Mouse (Mus musculus) cerebellum, postnatal 25 days (tissue): ENCODE measurements around the gene Olfr1513.
"Not testable (repeated sequence)": the region's sequence is repeated elsewhere in the genome, so short reads cannot be mapped to it uniquely, and the experiment has no call there.

ENCODE experiments used
- DNase-seq, 2 experiments: peaks; one replicate each; pipeline ENCODE4 v3.0.0; 2021; ENCODE audit warnings: mixed read lengths in 2 of 2

Olfr1513 gene

DNA sequence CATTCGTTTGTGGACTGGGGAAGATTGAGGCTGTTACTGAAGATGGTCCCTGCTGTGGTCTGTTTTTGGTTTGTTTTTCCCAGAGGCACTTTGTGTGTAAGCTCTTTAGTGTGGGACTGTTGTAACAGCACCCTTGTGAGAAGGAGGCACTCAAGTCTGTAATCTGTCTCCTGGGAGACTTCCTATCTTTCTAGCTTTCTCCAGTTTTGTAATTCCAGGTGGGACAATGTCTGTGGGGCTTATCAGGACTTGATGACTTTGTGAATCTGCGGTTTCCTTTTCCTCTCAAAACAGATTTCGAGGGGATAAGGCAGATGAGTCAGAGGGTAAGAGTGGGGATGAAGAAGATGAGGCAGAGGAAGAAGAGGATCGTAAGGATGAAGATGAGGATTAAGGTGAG lies at the start of gene Olfr1513:
TSS of gene Olfr1513 (minus strand) at position 101 of the 400 bp plus-strand sequence.
- DNase-seq: no peak

DNA sequence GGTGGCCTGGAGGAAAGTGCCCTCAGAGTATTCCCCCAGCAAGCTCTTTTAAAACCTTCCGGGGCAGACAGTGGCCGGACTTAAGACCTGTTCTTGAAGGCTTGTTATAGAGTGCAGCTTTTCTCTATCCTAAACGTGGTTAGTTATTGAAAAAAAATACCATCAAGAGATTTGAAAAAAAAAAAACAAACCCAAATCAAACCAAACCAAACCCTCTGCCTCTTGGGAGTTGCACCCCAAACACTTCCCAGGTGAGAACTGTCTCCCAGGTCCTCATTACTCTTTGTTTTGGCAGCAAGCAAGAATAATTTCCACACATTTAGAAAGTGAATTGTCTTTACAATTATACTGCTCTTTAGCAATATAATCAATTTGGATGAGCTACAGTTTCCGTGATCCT lies 41.1 kb upstream of the Olfr1513 start, which contains the start of gene Olfr1511:
TSS of gene Olfr1511 (minus strand) at position 101 of the 400 bp plus-strand sequence.
- DNase-seq: no peak

- DNase-seq: not testable (repeated sequence)
Observed at GRCm38 (mm10) chr14:52390084-52390848, 34.1 kb upstream of the Olfr1513 start.

DNA sequence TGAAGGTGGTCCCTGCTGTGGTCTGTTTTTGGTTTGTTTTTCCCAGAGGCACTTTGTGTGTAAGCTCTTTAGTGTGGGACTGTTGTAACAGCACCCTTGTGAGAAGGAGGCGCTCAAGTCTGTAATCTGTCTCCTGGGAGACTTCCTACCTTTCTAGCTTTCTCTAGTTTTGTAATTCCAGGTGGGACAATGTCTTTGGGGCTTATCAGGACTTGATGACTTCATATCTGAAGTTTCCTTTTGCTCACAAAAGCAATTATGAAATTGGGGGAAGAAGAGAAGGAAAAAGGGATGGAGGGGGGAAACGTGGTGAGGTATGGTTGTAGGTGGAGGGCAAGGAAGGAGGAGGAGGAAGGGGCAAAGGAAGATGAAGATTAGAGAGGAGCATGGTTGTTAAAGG lies 22.9 kb upstream of the Olfr1513 start, which contains the start of gene Olfr1512:
TSS of gene Olfr1512 (minus strand) at position 101 of the 400 bp plus-strand sequence.
- no peak for DNase-seq

DNA sequence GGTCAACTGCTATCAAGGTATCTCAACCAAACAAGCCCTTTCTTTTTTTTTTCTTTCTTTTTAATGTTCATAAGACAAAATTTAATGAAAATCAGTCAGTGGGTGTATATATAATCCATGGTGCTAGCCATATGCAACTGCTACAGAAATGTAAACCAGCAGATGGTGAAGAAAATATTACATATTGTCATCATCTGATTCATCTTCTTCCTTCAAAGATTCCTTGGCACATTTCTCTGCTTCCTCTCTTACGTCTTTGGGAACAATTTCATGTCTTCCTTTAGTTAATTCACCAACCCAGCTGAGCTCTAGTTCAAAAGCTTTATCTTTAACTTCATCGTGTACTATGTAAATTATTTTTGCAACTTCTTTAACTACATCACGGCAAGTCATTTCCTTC lies 12.5 kb upstream of the Olfr1513 start:
- DNase-seq: no peak

DNA sequence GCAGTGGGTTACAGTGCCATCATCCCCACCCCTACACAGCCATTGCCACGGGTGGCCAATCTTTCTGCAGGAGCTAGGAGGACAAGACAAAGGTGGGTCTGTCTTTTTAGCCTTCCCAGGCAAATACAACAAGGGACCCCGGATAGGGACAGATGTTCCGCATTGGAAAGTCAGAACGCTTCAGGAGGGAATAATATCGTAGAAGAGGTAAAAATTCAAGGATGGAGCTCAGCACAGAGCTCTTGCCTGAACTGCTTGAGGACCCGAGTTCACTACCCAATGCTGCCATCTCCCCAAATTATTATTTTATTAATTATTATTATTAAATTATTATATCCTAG lies 16.7 kb downstream of the Olfr1513 start:
- DNase-seq: no peak

DNA sequence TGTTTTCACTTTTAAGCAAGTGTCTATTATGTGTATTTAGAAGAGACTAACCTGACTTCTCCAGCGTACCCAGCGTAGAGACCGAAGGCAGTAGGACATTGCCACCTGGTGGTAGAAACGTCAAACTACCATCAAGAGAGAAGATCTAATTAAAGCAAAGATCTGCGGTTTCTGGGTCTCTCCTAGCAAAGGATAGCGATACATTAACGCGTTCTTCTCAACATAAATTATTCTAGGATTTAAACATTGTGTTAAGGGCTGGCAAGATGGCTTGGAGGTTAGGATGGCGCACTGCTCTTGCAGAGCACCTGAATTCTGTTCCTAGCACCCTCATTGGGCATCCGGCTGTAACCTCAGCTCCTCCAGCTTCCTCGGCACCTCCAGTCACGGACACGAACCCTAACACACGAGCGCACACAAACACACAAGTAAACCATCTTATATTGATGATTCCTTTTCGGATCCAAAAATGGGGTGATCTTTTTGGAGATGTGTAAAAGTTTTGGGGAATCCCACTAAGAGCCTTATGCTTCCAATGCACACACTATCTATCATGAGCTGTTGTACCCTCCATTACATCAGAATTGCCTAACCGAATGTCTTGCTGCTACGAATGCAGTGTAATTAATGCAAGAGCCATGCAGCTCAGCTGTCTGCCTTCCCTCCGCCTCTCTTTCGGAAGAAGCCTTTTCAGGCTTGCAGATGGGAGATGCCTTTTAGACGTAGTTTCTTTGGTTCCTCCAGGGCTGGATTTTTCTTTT lies 17.3 kb downstream of the Olfr1513 start:
- DNase-seq: peak; percentile 66 to 75

DNA sequence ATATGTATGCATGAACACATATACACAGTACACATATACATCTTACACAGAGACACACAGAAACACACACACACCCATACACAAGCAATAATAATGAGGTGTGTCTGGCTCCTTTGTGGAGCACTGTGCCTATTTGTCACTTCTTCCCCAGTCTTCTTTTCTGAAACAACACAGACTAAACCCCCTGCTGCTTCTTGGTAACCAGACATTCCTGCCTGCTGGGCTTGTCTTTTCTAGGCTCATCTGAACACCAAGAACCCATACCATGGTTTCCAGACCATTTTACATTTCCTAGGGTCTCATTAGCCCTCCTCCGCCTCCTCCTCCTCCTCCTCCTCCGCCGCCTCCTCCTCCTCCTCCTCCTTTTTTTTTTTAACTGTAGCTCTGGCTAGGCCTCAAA lies 24.0 kb downstream of the Olfr1513 start:
- no peak for DNase-seq

GRCm38 (mm10) chr14:52331069-52331750 lies 25.0 kb downstream of the Olfr1513 start:
- DNase-seq: no peak

DNA sequence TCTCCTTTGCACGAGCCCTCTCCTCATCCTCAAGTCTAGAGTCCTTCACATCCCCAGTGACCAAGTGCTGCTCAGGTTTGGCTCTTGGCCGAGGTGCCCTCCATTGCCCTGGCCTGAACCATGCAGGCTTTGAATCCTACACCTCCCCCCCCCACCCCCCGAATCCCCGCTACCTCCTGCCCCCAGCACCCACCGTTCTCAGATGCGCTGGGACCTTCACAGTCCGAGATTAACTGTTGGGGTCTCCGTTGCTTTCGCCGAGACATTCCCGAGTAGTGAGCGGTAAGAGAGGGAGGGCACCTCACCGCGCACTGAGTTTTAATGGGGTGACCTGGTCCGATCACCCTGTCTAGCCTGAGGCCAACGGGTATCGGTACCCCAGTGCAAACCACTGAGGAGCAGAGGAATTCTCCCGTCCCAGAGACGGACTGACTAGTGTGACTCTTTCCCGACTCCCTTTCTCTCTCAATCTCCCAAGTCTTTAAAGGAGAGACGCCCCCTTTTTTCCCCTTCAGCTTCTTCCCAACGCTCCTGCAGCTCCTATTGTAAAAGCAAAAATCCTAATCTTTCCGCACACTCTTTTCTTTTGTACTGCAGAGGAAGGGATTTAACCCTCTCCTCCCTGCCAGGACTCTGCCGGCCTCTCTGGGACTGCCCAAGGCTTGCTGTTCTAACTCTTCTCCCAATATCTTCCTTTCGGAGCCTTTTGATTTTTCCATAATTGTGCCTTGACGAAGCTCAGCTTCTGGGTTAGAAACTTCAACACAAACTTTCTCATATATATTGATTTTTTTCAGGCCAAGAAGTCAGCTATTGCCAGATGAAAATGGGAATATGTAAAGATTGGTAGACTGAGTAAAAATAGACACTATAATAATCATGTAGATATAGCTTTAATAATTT lies 28.0 kb downstream of the Olfr1513 start, which contains the start of gene Sall2:
TSS of gene Sall2 (minus strand) at position 853 of the 903 bp plus-strand sequence.
- DNase-seq: peak in 1 of 2 experiments; percentile 24

GRCm38 (mm10) chr14:52327375-52327901 lies 28.8 kb downstream of the Olfr1513 start:
- DNase-seq: no peak

GRCm38 (mm10) chr14:52325890-52326289 lies 30.3 kb downstream of the Olfr1513 start:
- DNase-seq: no peak

DNA sequence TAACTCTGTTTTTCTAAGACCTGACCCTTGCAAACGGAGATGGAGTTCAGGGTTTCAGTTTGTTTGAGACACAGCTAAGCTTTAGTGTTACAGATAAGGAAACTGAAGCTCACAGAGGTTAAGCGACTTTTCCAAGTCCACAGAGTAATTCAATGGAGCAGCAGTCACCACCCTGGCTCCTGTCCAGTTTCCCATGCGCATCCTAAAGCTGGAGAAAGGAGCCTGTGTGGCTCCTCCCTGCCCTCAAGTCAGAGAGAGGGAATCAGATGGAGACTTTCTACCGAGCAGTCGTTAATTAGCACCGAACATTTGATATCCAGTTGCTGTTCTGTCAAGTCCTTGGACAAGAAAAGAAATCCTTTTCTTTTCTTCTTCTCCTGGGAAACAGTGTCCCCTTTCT lies 36.8 kb downstream of the Olfr1513 start:
- no peak for DNase-seq

GRCm38 (mm10) chr14:52316441-52317225 lies 39.6 kb downstream of the Olfr1513 start:
- peak; percentile 54 to 62 for DNase-seq

DNA sequence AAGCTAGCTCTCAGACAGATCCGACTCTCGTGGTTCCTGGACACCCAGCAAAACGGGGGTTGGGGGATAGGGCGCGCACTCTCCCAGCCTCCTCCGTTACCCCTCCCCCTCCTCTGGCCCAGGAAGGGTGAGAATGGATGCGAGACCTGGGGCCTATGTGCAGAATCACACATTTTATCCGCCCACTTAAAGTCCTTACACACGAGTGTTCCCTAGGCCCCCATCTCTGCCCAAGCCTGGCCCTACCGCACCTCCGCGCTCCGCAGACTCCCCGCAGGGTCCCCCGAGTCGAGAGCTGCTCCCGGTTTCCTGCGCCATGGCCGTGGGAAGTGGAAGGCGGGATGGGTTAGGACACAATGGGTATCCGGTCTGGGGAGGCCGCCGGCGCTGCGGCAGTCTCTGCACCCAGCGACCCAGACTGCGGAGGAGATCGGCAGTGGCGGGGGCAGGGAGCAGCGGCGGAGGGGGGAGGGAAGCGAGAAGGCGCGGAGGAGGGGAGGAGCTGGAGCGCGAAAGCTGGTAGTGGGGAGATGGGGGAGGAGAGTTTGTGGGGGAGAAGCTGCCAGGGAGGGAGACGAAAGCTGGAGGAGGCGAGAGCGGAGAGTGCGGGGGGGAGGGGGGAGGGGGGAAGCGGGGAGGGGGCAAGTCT lies 40.3 kb downstream of the Olfr1513 start:
- DNase-seq: peak; percentile 83 to 87

DNA sequence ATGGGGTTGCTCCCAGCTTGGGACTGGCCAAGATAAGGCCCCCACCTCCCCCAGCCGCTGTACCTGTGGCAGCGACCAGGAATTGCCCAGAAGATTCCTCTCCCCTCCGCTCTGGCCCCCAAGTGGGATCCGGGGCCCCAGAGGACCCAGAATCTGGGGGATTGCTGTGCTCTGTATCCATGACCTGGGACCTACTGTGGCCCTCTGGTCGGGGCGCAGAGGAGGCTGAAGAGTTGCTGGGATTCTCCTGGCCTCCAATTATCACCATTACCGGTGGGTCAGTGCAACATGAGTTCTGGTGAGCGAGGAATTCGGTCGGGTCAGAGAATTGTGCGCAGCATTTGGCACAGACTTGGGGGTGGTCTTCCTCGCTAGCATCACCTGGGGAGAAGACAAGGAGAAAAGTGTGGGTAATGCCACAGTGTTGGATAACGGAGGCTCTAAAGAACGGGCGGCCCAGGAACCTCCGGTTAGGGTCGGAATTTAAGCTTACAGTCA lies 40.9 kb downstream of the Olfr1513 start:
- DNase-seq: peak in 1 of 2 experiments; percentile 29

- peak in 1 of 2 experiments; percentile 27 for DNase-seq
Observed at GRCm38 (mm10) chr14:52314808-52315150, 41.4 kb downstream of the Olfr1513 start.

GRCm38 (mm10) chr14:52313931-52314807 lies 42.0 kb downstream of the Olfr1513 start:
- DNase-seq: peak in 1 of 2 experiments; percentile 29

- DNase-seq: no peak
Observed at GRCm38 (mm10) chr14:52310906-52311305, 45.3 kb downstream of the Olfr1513 start.
